Mouse (Mus musculus): Measurements from ENCODE around the gene E330017A01Rik. TPM values are rescaled to one million over a fixed set of nuclear protein-coding genes. Genes with fewer than 3 reads are reported as not detected.
A peak's percentile ranks its signal among the peaks of the same experiment; 100 is the strongest.
"Not testable (repeated sequence)": the region's sequence is repeated elsewhere in the genome, so short reads cannot be mapped to it uniquely, and the experiment has no call there.

Gene E330017A01Rik
- total RNA-seq (2015; ENCODE audit: low replicate concordance) = not detected in 2 replicates
- not detected in 2 replicates for total RNA-seq (2017; ENCODE audit: low replicate concordance)

GRCm38 (mm10) chr16:58638689-58639175 lies at the start of gene E330017A01Rik:
Gene E330017A01Rik (minus strand): TSS chr16:58638739.
- ATAC-seq (replicated peaks; ENCODE audit: low FRiP score, poor library complexity, severe bottlenecking) = peak; percentile 55; the same call in 1 of the 2 replicates

DNA sequence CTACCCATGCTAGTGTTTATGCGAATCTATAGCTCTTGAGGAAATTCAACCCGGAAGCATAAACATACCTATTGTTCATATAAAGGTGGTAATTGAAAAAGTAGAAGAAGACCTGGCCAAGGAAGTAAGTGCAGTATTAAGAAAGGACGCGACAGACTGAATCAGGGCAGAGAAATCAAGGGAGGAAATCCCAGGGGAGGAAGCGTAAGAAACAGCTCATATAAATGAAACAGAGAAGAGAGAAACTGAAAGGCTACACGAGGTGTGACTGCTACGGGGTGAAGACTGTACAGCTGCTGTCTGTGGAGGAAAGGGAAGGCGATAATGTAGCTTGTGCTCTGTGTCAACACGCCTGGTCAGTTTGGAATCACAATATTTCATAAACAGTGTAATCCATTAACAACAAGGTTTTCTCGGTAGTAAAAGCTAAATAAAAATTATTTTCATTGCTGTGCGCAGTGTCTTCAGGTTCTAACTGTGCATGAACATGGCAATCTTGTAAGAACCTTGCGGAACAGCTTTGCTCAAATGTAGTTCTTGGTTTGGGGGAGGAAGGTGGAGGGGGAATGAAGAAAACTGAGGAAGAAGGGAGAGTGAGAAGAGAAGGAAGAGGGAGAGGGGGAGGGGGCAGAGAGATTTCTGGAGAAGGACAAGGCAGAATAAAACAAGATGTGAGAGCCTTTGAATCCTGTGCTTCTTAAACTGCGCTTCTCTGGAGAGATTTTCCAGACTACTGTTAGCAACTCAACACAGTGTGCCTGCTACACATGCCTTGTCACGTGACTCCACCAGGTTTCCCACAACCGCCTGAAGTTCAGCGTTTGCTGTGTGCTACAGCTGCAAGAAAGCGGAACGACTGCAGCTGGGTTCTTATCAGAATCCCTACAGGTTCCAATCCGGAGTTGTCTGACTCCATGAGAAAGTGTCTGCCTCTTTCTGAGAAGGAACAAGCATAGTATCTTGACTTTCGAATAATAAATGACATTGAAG lies 47.3 kb upstream of the E330017A01Rik start:
- 0 out of 2 replicates have a peak, but pooled peaks have one; percentile 52 for ATAC-seq (replicated peaks; ENCODE audit: low FRiP score, poor library complexity, severe bottlenecking)

DNA sequence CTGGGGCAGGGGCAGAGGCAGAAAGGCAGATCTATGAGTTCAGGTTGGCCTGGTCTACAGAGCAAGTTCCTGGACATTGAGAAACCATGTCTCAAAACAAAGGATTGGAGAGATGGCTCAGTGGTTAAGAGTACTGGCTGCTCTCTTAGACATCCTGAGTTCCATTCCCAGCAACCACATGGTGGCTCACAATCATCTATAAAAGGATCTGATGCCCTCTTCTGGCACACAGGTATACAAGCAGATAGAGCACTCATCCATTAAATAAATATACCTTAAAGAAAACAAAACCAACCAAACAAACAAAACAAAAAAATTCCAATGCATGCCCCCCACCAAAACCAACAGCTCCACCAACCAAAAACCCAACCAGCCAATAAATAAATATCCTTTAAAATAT lies 46.0 kb upstream of the E330017A01Rik start:
- no peak for ATAC-seq (replicated peaks; ENCODE audit: low FRiP score, poor library complexity, severe bottlenecking)

DNA sequence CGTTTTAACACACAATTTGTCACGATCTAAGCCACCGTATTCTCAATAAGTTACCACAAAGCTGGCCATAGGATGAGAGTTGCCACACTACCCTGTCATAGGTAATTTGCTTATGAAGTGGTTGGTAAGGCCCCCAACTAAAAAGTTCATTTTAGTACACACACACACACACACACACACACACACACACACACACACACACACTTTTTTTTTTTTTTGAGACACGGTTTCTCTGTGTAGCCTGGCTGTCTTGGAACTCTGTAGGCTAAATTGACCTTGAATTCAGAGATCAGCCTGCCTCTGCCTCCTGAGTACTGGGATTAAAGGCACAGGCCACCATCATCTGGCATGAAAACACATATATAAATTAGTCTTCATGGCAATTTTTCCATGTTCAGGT lies 45.4 kb upstream of the E330017A01Rik start:
- ATAC-seq (replicated peaks; ENCODE audit: low FRiP score, poor library complexity, severe bottlenecking) = no peak

DNA sequence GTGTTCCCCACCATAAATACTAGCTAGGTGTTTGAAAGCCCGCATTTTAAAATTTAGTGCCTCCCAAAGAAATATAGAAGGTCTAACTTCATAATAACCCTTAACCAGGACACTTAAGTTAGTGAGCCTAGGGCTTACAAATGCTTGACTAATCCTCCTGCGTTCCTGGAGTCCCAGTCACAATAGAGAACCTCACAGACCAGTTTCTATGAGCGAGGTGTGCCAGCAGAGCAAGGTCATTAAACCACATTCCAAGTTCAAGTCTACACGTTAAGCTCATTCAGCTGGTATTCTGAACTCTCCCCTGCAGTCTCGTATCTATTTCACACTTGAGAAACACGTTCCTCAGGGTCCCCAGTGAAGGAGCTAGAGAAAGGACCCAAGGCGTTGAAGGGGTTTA lies 44.3 kb upstream of the E330017A01Rik start:
- ATAC-seq (replicated peaks; ENCODE audit: low FRiP score, poor library complexity, severe bottlenecking) = no peak

- no peak for ATAC-seq (replicated peaks; ENCODE audit: low FRiP score, poor library complexity, severe bottlenecking)
These were observed 43.5 kb upstream of the E330017A01Rik start for GRCm38 (mm10) chr16:58682046-58682445.

- peak; percentile 13; the same call in 1 of the 2 replicates for ATAC-seq (replicated peaks; ENCODE audit: low FRiP score, poor library complexity, severe bottlenecking)
These were observed 40.1 kb upstream of the E330017A01Rik start for GRCm38 (mm10) chr16:58678660-58679059.

- ATAC-seq (replicated peaks; ENCODE audit: low FRiP score, poor library complexity, severe bottlenecking) = no peak
These were observed 39.0 kb upstream of the E330017A01Rik start for GRCm38 (mm10) chr16:58677491-58677890.

- 0 out of 2 replicates have a peak, but pooled peaks have one; percentile 21 for ATAC-seq (replicated peaks; ENCODE audit: low FRiP score, poor library complexity, severe bottlenecking)
These were observed 38.1 kb upstream of the E330017A01Rik start for GRCm38 (mm10) chr16:58676633-58677032.

GRCm38 (mm10) chr16:58676156-58676555 lies 37.6 kb upstream of the E330017A01Rik start:
- ATAC-seq (replicated peaks; ENCODE audit: low FRiP score, poor library complexity, severe bottlenecking) = no peak

GRCm38 (mm10) chr16:58675256-58675655 lies 36.7 kb upstream of the E330017A01Rik start:
- ATAC-seq (replicated peaks; ENCODE audit: low FRiP score, poor library complexity, severe bottlenecking) = no peak

GRCm38 (mm10) chr16:58673811-58674410 lies 35.4 kb upstream of the E330017A01Rik start:
- no peak for ATAC-seq (replicated peaks; ENCODE audit: low FRiP score, poor library complexity, severe bottlenecking)

DNA sequence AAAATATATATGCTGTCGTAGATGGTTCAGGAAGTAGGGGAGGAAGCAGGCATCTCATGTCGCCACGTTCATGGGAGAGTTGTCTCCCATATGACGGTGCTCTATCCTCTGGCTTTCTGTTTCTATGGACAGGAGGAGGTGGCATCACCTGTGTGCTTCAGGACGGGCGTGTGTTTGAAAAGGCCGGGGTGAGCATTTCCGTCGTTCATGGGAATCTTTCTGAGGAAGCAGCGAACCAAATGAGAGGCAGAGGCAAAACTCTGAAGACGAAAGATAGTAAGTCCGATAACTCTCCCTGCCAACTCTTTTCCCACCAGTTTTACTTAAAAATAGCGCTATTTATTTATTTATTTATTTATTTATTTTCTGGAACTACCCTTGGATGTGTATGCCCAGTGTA lies 33.9 kb upstream of the E330017A01Rik start:
- ATAC-seq (replicated peaks; ENCODE audit: low FRiP score, poor library complexity, severe bottlenecking) = no peak

GRCm38 (mm10) chr16:58671212-58671985 lies 32.9 kb upstream of the E330017A01Rik start:
- ATAC-seq (replicated peaks; ENCODE audit: low FRiP score, poor library complexity, severe bottlenecking) = no peak

DNA sequence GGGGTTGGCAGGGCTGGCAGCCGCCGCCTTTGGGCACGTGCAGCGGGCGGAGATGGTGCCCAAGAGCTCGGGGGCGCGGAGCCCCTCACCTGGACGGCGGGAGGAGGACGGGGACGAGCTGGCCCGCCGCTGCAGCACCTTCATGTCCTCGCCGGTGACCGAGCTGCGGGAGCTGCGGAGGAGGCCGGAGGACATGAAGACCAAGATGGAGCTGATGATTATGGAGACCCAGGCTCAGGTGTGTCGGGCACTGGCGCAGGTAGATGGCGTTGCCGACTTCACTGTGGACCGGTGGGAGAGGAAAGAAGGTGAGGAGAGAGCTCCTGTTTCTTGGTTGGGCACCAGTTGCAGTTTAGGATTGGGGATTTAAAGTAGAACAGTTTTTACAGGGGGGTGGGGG lies 32.1 kb upstream of the E330017A01Rik start:
- ATAC-seq (replicated peaks; ENCODE audit: low FRiP score, poor library complexity, severe bottlenecking) = no peak

- ATAC-seq (replicated peaks; ENCODE audit: low FRiP score, poor library complexity, severe bottlenecking) = peak; percentile 91
These were observed 31.5 kb upstream of the E330017A01Rik start, which contains the start of gene Cpox for GRCm38 (mm10) chr16:58669917-58670630. Gene Cpox (plus strand): TSS chr16:58670292.

DNA sequence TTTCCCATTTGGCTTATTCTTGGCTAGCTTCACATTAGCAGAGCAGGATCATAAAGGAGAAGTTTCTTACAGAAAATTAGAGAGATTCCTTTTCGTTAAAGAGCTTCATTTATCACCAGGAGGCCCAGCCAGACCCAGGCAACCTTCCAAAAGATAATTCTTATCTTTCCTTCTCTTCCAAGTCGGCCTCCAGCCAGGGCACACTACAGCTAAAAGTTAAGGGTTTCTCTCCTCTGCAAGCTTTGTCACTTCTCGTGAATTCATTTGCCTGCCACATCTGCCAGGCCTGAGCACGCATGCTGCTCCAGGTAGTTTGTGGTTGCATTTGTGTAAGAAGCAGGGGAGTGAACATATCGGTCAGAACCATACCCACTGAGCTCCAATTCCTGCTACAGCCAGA lies 30.7 kb upstream of the E330017A01Rik start:
- peak; percentile 50 for ATAC-seq (replicated peaks; ENCODE audit: low FRiP score, poor library complexity, severe bottlenecking)

DNA sequence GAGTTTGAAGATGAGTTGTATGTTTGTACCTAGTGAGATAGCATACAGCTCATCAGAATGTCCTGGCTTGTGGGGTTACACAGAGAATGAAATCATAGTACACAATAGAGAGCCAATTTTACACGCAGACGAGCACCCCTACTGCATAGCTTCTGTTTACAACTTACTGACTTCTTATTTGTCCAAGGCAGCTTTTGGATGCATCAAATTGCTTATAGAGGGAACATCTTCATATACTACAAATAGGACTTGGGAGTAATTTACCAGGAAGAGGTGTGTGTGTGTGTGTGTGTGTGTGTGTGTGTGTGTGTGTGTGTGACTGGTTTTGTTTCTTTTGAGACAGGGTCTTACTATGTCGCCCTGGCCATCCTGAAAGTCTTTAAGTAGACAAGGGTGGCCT lies 30.0 kb upstream of the E330017A01Rik start:
- ATAC-seq (replicated peaks; ENCODE audit: low FRiP score, poor library complexity, severe bottlenecking) = no peak

GRCm38 (mm10) chr16:58666681-58667080 lies 28.1 kb upstream of the E330017A01Rik start:
- not testable (repeated sequence) for ATAC-seq (replicated peaks; ENCODE audit: low FRiP score, poor library complexity, severe bottlenecking)
